Mouse (Mus musculus) midbrain, embryonic 16.5 days (tissue): ENCODE results near the gene Pax3. TPM values are rescaled to one million over a fixed set of nuclear protein-coding genes. Genes with fewer than 3 reads are reported as not detected.

Experiments
- ATAC-seq: fragments of 200-750 bp; cut with Nextera tagmentation; 2 replicates; pipeline ENCODE4 v1.8.0; 2017; ENCODE audit warnings: moderate TSS enrichment
- H3K27ac ChIP-seq: fragments of 300-500 bp; sonication (generic); 2 replicates; pipeline ENCODE4 v1.5.1; 2014; ENCODE audit warnings: mild to moderate bottlenecking, low read length, mixed read lengths
- H3K27me3 ChIP-seq: fragments of 300-500 bp; sonication (generic); 2 replicates; pipeline ENCODE4 v1.6.1; 2014; ENCODE audit warnings: low read depth, low read length, mixed read lengths; ENCODE audit not compliant: control insufficient read depth, insufficient read depth
- H3K36me3 ChIP-seq: fragments of 300-500 bp; sonication (generic); 2 replicates; pipeline ENCODE4 v1.6.1; 2014; ENCODE audit warnings: mild to moderate bottlenecking, low read length, moderate library complexity, mixed read lengths; ENCODE audit not compliant: control insufficient read depth, insufficient read depth
- H3K4me1 ChIP-seq: fragments of 300-500 bp; sonication (generic); 2 replicates; pipeline ENCODE4 v1.6.1; 2014; ENCODE audit warnings: mild to moderate bottlenecking, low read length, mixed read lengths; ENCODE audit not compliant: control insufficient read depth, insufficient read depth
- H3K4me2 ChIP-seq: fragments of 300-500 bp; sonication (generic); 2 replicates; pipeline ENCODE4 v1.6.1; 2014; ENCODE audit warnings: mild to moderate bottlenecking, low read length, mixed read lengths
- H3K4me3 ChIP-seq: fragments of 300-500 bp; sonication (generic); 2 replicates; pipeline ENCODE4 v1.5.1; 2014; ENCODE audit warnings: low read depth, mild to moderate bottlenecking, low read length, moderate library complexity, mixed read lengths
- H3K9ac ChIP-seq: fragments of 300-500 bp; sonication (generic); 2 replicates; pipeline ENCODE4 v1.6.1; 2014; ENCODE audit warnings: low read depth, low read length, mixed read lengths
- H3K9me3 ChIP-seq: fragments of 300-500 bp; sonication (generic); replicated peaks from 2 replicates; pipeline ENCODE4 v1.6.1; 2014; ENCODE audit warnings: mild to moderate bottlenecking, low read length, mixed read lengths; ENCODE audit not compliant: control insufficient read depth, poor library complexity, severe bottlenecking
- WGBS: fragments of 180-500 bp; shearing (Covaris S2); extraction: QIAGEN DNeasy Blood & Tissue Kit; methylation state at CpG from one replicate; pipeline ENCODE4 v1.1.7; 2014; 5-methylcytosine and 5-hydroxymethylcytosine counted together
- polyA plus RNA-seq: library from polyadenylated mRNA; unstranded; fragments of >200 nt; fragmentation: Nextera tagmentation; extraction: Ambion mirVana; gene quantifications from 2 replicates; pipeline ENCODE4 v1.2.1, GENCODE M21; 2015

Pax3 gene
- 7.2 and 8.4 TPM in 2 replicates for polyA plus RNA-seq

- Histone ChIP-seq H3K4me3 (peak within 1 kb of the TSS; percentile 36), H3K4me2 (peak within 1 kb of the TSS; percentile 55), H3K4me1 (peaks cover 4% of the 10 kb centered on the region; the same call in 1 of the 2 replicates), H3K9me3 (no peaks in the 10 kb centered on the region), H3K27me3 (peaks cover 43% of the 10 kb centered on the region), H3K27ac (peak within 1 kb of the TSS; percentile 53), H3K36me3 (no peaks in the 10 kb centered on the region), H3K9ac (peak within 1 kb of the TSS; percentile 35)
- under 1% methylated on average over 37 of the region's 37 CpGs for WGBS
- ATAC-seq, result peak; percentile 82
Measured at GRCm38 (mm10) chr1:78196751-78197311, at the start of gene Pax3. Pax3 (minus strand) TSS chr1:78197134.

DNA sequence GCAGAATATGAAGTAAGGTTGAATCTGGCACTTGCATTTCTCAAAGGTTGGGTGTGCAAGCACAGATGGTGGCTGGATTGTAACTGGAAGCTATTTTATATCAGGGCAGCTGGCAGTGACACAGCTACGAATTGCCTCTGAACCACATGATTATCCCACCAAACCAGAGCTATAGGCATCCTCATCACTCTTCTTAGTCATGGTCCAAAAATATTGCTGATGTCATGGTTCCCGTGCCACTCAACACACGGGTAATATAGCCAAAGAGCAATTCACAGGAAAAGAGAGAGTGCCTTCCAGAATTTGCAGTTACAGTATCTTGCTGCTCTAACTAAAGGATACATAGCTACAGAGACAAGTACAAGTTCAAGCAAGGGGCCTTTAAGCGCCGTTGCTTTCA is 37.4 kb upstream of the Pax3 start:
- 87% methylated on average over 5 of the region's 5 CpGs for WGBS
- Histone ChIP-seq H3K9ac (no peak overlapping the region), H3K27me3 (no peaks in the 10 kb centered on the region), H3K36me3 (no peaks in the 10 kb centered on the region), H3K27ac (no peak overlapping the region), H3K4me1 (0 out of 2 replicates have a peak, but pooled peaks cover 2% of the 10 kb centered on the region), H3K4me2 (no peak overlapping the region), H3K4me3 (no peak overlapping the region), H3K9me3 (no peaks in the 10 kb centered on the region)
- ATAC-seq, result no peak

GRCm38 (mm10) chr1:78231901-78232546 is 35.1 kb upstream of the Pax3 start:
- ATAC-seq, result no peak
- no peak overlapping the region for H3K4me2 ChIP-seq
- no peaks in the 10 kb centered on the region for H3K27me3 ChIP-seq
- H3K27ac ChIP-seq, result no peak overlapping the region
- no peak overlapping the region for H3K9ac ChIP-seq
- WGBS, result 76% methylated on average over 10 of the region's 10 CpGs
- 0 out of 2 replicates have a peak, but pooled peaks cover 2% of the 10 kb centered on the region for H3K4me1 ChIP-seq
- no peaks in the 10 kb centered on the region for H3K9me3 ChIP-seq
- H3K4me3 ChIP-seq, result no peak overlapping the region
- no peaks in the 10 kb centered on the region for H3K36me3 ChIP-seq

DNA sequence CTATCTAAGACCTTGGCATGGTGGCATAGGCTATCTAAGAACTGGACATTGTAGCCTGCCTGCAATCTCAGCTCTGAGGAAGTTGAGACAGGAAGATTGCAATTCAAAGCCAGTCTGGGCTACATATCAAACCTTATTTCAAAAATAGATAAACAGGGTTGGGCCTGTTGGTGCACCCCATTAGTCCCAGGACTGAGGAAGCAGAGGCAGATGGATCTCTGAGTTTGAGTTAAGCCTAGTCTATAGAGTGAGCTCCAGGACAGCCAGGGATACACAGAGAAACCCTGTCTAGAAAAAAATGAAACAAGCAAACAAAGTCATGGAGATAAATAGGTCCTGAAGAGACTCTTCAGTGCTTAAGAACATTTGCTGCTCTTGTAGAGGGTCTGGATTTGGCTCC is 32.9 kb upstream of the Pax3 start:
- Histone ChIP-seq H3K27ac (no peak overlapping the region), H3K4me1 (0 out of 2 replicates have a peak, but pooled peaks cover 2% of the 10 kb centered on the region), H3K4me3 (no peak overlapping the region), H3K36me3 (no peaks in the 10 kb centered on the region), H3K9me3 (no peaks in the 10 kb centered on the region), H3K4me2 (no peak overlapping the region), H3K27me3 (no peaks in the 10 kb centered on the region), H3K9ac (no peak overlapping the region)
- ATAC-seq, result no peak

GRCm38 (mm10) chr1:78228771-78229170 is 31.8 kb upstream of the Pax3 start:
- Histone ChIP-seq H3K4me3 (no peak overlapping the region), H3K27me3 (no peaks in the 10 kb centered on the region), H3K9ac (no peak overlapping the region), H3K36me3 (no peaks in the 10 kb centered on the region), H3K4me1 (0 out of 2 replicates have a peak, but pooled peaks cover 2% of the 10 kb centered on the region), H3K4me2 (no peak overlapping the region), H3K9me3 (no peaks in the 10 kb centered on the region), H3K27ac (no peak overlapping the region)
- 75% methylated on average over 5 of the region's 5 CpGs for WGBS
- ATAC-seq, result no peak

DNA sequence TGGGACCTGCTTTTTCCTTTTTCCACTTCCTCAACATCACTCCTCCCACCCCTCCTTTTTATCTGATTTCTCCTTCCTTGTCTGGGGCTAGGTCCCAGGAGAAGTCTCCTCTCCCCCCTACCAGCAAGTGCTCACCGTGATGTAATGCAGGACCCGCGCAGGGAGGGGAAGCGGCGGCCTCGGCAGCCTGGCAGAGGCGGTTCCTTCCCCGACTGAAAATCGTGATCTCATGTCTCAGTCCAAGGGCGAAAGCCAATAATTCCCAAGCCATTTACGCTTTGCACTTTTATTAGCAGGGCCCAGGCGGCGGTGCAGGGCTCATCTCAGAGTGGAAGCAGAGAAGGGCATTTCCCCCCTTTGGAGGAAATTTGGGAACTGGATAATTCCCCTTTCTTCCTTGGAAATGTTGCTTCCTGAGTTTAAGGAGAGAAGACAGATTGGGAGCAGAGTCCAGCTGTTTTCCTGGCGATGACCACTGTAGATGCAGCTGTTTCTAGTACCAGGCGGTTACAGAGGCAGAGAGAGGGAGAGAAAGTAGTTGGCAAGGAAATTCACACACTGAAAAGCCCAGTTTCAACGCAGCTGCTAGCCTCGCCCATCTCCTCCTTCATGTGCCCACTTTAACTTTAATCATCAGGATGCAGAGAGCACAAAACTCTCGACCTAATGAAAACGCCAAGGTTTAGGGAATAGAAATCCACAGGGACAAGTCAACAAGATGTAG is 21.3 kb upstream of the Pax3 start:
- no peaks in the 10 kb centered on the region for H3K36me3 ChIP-seq
- H3K4me3 ChIP-seq, result peak overlapping the region; percentile 63
- no peak overlapping the region for H3K27ac ChIP-seq
- H3K4me1 ChIP-seq, result peaks cover 17% of the 10 kb centered on the region
- H3K4me2 ChIP-seq, result peak overlapping the region; percentile 89
- H3K27me3 ChIP-seq, result peaks cover 53% of the 10 kb centered on the region
- ATAC-seq, result 0 out of 2 replicates have a peak, but pooled peaks have one; percentile 4
- H3K9ac ChIP-seq, result peak overlapping the region; percentile 71; the same call in 1 of the 2 replicates
- H3K9me3 ChIP-seq, result no peaks in the 10 kb centered on the region
- 2% methylated on average over 19 of the region's 19 CpGs for WGBS

DNA sequence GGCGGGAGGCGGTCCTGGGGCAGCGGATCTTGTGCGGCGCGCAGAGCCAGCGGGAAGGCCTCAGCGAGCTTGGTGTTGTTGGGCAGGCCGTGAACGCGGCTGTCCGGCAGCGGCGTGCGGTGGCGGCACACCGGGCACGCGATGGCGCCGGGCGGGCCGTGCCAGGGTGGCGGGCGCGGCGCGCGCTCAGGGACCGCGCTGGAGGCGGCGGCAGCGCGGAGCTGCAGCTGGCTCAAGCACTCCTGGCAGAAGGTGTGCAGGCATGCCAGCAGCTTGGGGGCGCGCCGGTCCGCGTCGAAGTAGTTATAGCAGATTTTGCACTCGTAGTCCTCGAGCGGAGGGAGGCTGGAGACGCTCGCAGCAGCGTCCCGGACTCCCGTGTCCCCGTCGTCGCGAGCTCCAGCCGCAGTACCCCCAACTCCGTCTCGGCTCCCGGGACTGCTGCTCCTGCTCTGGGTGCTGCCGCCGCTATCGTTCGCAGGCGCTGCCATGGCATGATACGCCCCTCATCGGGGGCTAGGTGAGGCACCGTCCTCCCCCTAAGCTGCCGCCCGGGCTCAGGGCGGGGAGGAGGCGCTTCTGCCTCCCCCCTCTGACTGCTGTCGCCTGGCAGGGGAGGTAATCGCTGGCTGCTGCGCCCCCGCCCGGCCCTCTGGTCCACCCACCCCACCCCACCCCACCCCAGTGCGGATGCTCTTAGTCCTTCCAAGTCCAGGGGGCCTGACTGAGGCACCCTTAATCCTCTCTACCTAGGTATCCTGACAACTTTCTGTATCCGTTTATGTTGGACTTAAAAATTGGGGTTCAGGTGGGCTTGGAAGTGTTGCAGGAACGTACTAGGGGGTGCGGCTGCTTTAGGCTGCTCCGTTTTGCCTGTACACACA is 20.5 kb upstream of the Pax3 start:
- ATAC-seq, result peak; percentile 90
- peaks cover 17% of the 10 kb centered on the region for H3K4me1 ChIP-seq
- under 1% methylated on average over 76 of the region's 79 CpGs for WGBS
- peak overlapping the region; percentile 89 for H3K4me2 ChIP-seq
- peak overlapping the region; percentile 71 for H3K9ac ChIP-seq
- H3K9me3 ChIP-seq, result no peaks in the 10 kb centered on the region
- H3K36me3 ChIP-seq, result no peaks in the 10 kb centered on the region
- peak overlapping the region; percentile 44; the same call in 1 of the 2 replicates for H3K27ac ChIP-seq
- peak overlapping the region; percentile 63 for H3K4me3 ChIP-seq
- peaks cover 61% of the 10 kb centered on the region for H3K27me3 ChIP-seq

GRCm38 (mm10) chr1:78216509-78217141 is 19.7 kb upstream of the Pax3 start:
- ATAC-seq, result peak; percentile 76
- under 1% methylated on average over 55 of the region's 79 CpGs for WGBS
- H3K4me3 ChIP-seq, result peak overlapping the region; percentile 63
- H3K27me3 ChIP-seq, result peaks cover 69% of the 10 kb centered on the region
- H3K36me3 ChIP-seq, result no peaks in the 10 kb centered on the region
- H3K4me2 ChIP-seq, result peak overlapping the region; percentile 89
- H3K9me3 ChIP-seq, result no peaks in the 10 kb centered on the region
- H3K27ac ChIP-seq, result peak overlapping the region; percentile 44; the same call in 1 of the 2 replicates
- peaks cover 17% of the 10 kb centered on the region for H3K4me1 ChIP-seq
- H3K9ac ChIP-seq, result peak overlapping the region; percentile 71
